Mouse (Mus musculus) C2C12 (cell line): Measurements from ENCODE around the gene Scfd2.

ENCODE experiments used
- CTCF ChIP-seq: IDR thresholded peaks from one replicate; pipeline ENCODE4 v1.5.1; 2011; ENCODE audit not compliant: control insufficient read depth, insufficient read depth, insufficient read length
- FOSL1 ChIP-seq: IDR thresholded peaks from one replicate; pipeline ENCODE4 v1.8.0; 2011; ENCODE audit warnings: mild to moderate bottlenecking, low read length; ENCODE audit not compliant: poor library complexity, insufficient read depth, severe bottlenecking
- MAX ChIP-seq: IDR thresholded peaks from one replicate; pipeline ENCODE4 v1.6.1; 2011; ENCODE audit warnings: mild to moderate bottlenecking, control low read depth
- MYOD1 ChIP-seq: IDR thresholded peaks from one replicate; pipeline ENCODE4 v1.6.1; 2011; ENCODE audit warnings: low read depth; ENCODE audit not compliant: control insufficient read depth, insufficient read length
- MYOG ChIP-seq: IDR thresholded peaks from one replicate; pipeline ENCODE4 v1.6.1; 2011; ENCODE audit not compliant: control insufficient read depth, insufficient read length; ENCODE audit errors: extremely low read depth
- USF1 ChIP-seq: IDR thresholded peaks from one replicate; pipeline ENCODE4 v1.6.1; 2011; ENCODE audit warnings: low read depth, mild to moderate bottlenecking, control low read depth, moderate library complexity

DNA sequence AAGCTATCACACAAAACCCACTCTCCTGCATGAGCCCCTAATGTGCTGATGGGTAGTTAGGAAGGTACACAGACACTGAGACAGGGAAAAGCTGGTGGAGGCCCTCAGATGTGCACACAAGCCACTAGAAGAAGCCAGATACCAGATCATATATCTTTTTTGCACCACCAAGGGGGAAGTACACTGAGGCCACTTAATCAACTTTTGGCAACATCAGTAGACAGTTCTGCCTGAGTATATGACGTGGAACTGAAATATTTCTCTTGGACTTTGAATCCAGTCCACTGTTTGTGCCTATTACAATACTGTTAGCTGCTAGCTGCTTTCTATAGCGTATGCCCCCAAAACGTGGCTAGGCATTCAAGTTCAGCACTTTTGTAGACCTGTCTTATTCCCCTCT, 229.2 kb downstream of the Scfd2 start:
- TF ChIP-seq CTCF = no peak
- TF ChIP-seq MYOG = no peak
- no peak for TF ChIP-seq USF1
- no peak for TF ChIP-seq MAX
- no peak for TF ChIP-seq MYOD1
- TF ChIP-seq FOSL1 = no peak
